Mouse (Mus musculus): ENCODE measurements at regions not wholly inside any gene's neighbourhood (a gene's known extent, or its start where the extent isn't known, plus 50 kb on each side); places are given as distances from the start of the nearest gene placed in this dataset.

DNA sequence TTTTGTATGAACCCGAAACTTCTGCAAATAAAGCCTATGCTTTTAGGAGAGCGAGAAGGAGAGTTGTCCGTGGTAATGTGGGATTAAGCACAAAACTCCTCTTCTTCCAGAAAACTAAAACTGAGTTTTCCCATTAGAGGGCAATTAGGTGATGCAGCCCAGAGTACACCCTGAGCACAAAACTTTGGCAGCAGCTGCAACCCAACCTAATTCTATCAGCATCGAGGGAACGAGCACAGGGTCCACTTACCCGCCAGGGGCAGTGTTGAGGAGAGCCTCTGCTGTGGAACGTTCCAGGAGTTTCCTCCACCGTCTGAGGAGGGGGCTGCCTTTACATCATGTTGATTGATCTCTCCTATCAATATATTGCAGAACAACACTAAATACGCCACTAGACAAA lies 285.7 kb downstream of the Gm826 start:
- TF ChIP-seq POLR2A (IDR thresholded peaks at IDR 0.05; ENCODE audit: borderline replicate concordance, insufficient read depth, low read length) (no peak), CTCF (IDR thresholded peaks at IDR 0.05; ENCODE audit: borderline replicate concordance, insufficient read depth, low read depth, low read length) (no peak)
